Mouse (Mus musculus) MEL (cell line): ENCODE measurements around the gene Elmsan1. TPM values are rescaled to one million over a fixed set of nuclear protein-coding genes. Genes with fewer than 3 reads are reported as not detected.

Experiments
- DNase-seq: peaks from one replicate; pipeline ENCODE4 v3.0.0; 2011; ENCODE audit warnings: low read depth, low spot score
- H3K27ac ChIP-seq: 2 replicates; pipeline ENCODE4 v1.5.1; 2012; ENCODE audit warnings: low read depth, mild to moderate bottlenecking, control low read depth, low read length, moderate library complexity; ENCODE audit not compliant: control insufficient read depth
- H3K27me3 ChIP-seq, 2 experiments: fragments of 150-350 bp in 1 of 2; sonication (generic) in 1 of 2; 2 replicates each; pipeline ENCODE4 v1.6.1; 2012; ENCODE audit warnings: low read length in 2 of 2, mild to moderate bottlenecking in 2 of 2, improper control_type of control experiment in 1 of 2, moderate library complexity in 1 of 2; ENCODE audit not compliant: insufficient read depth in 2 of 2, control insufficient read depth in 1 of 2
- H3K36me3 ChIP-seq, 2 experiments: 2 replicates each; pipeline ENCODE4 v1.6.1; 2012 to 2014; ENCODE audit warnings: low read length in 2 of 2, improper control_type of control experiment in 1 of 2, inconsistent platforms in 1 of 2, mild to moderate bottlenecking in 1 of 2; ENCODE audit not compliant: insufficient read depth in 2 of 2, control insufficient read depth in 1 of 2
- H3K4me1 ChIP-seq, 2 experiments: fragments of 150-350 bp in 1 of 2; sonication (generic) in 1 of 2; 2 replicates each; pipeline ENCODE4 v1.6.1; 2012; ENCODE audit warnings: low read length in 2 of 2, improper control_type of control experiment in 1 of 2, mild to moderate bottlenecking in 1 of 2; ENCODE audit not compliant: insufficient read depth in 2 of 2, control insufficient read depth in 1 of 2
- H3K4me3 ChIP-seq, 2 experiments: fragments of 150-350 bp in 1 of 2; sonication (generic) in 1 of 2; 2 replicates each; pipeline ENCODE4 v1.5.1; 2012; ENCODE audit warnings: low read depth in 2 of 2, low read length in 2 of 2, mild to moderate bottlenecking in 2 of 2, moderate library complexity in 2 of 2, control low read depth in 1 of 2, improper control_type of control experiment in 1 of 2; ENCODE audit not compliant: control insufficient read depth in 1 of 2, insufficient read depth in 1 of 2
- H3K79me2 ChIP-seq: 2 replicates; pipeline ENCODE4 v1.6.1; 2012; ENCODE audit warnings: mild to moderate bottlenecking, low read length, moderate library complexity; ENCODE audit not compliant: control insufficient read depth, poor library complexity, insufficient read depth
- H3K9ac ChIP-seq: 2 replicates; pipeline ENCODE4 v1.6.1; 2012; ENCODE audit warnings: low read depth, mild to moderate bottlenecking, control low read depth, low read length, moderate library complexity; ENCODE audit not compliant: control insufficient read depth, poor library complexity, severe bottlenecking
- H3K9me3 ChIP-seq: fragments of 150-350 bp; sonication (generic); replicated peaks from 2 replicates; pipeline ENCODE4 v1.6.1; 2012; ENCODE audit warnings: mild to moderate bottlenecking, low read length, improper control_type of control experiment, moderate library complexity; ENCODE audit not compliant: insufficient read depth
- CHD1 ChIP-seq: IDR thresholded peaks from 2 replicates; pipeline ENCODE4 v1.6.1; 2012; ENCODE audit warnings: low read depth, mild to moderate bottlenecking, inconsistent platforms, low read length, improper control_type of control experiment
- CHD2 ChIP-seq: IDR thresholded peaks from 2 replicates; pipeline ENCODE4 v1.6.1; 2011; ENCODE audit warnings: low read length, improper control_type of control experiment
- CTCF ChIP-seq, 3 experiments: IDR thresholded peaks in 2 of 3; conservative IDR thresholded peaks in 1 of 3; 2 replicates each; pipeline ENCODE4 v1.5.1; 2011 to 2012; ENCODE audit warnings: low read length in 3 of 3, low read depth in 2 of 3, mild to moderate bottlenecking in 2 of 3, improper control_type of control experiment in 1 of 3, inconsistent platforms in 1 of 3, mixed read lengths in 1 of 3, moderate library complexity in 1 of 3; ENCODE audit not compliant: control insufficient read depth in 1 of 3, insufficient read depth in 1 of 3, poor library complexity in 1 of 3, severe bottlenecking in 1 of 3
- E2F4 ChIP-seq: IDR thresholded peaks from 2 replicates; pipeline ENCODE4 v1.6.1; 2011; ENCODE audit warnings: low read depth, low read length, improper control_type of control experiment, borderline replicate concordance
- ELF1 ChIP-seq: IDR thresholded peaks from 2 replicates; pipeline ENCODE4 v1.6.1; 2014; ENCODE audit warnings: low read depth, mild to moderate bottlenecking, inconsistent platforms, low read length, improper control_type of control experiment, moderate library complexity
- ETS1 ChIP-seq: IDR thresholded peaks from 2 replicates; pipeline ENCODE4 v1.6.1; 2012; ENCODE audit warnings: low read depth, mild to moderate bottlenecking, inconsistent platforms, low read length, improper control_type of control experiment, moderate library complexity
- GABPA ChIP-seq: IDR thresholded peaks from 2 replicates; pipeline ENCODE4 v1.6.1; 2012; ENCODE audit warnings: low read depth, mild to moderate bottlenecking, inconsistent platforms, low read length, improper control_type of control experiment, moderate library complexity
- GATA1 ChIP-seq: IDR thresholded peaks from 2 replicates; pipeline ENCODE4 v1.6.1; 2011; ENCODE audit warnings: low read depth, low read length, improper control_type of control experiment
- HCFC1 ChIP-seq: IDR thresholded peaks from 2 replicates; pipeline ENCODE4 v1.6.1; 2012; ENCODE audit warnings: low read depth, mild to moderate bottlenecking, inconsistent platforms, low read length, improper control_type of control experiment, moderate library complexity
- KAT2A ChIP-seq: conservative IDR thresholded peaks from 2 replicates; pipeline ENCODE4 v1.6.1; 2012; ENCODE audit warnings: low read depth, low read length, improper control_type of control experiment, inconsistent platforms
- MAFK ChIP-seq: IDR thresholded peaks from 2 replicates; pipeline ENCODE4 v1.6.1; 2011; ENCODE audit warnings: low read depth, mild to moderate bottlenecking, low read length, improper control_type of control experiment, borderline replicate concordance
- MAX ChIP-seq: IDR thresholded peaks from 2 replicates; pipeline ENCODE4 v1.6.1; 2011; ENCODE audit warnings: low read length, improper control_type of control experiment
- MAZ ChIP-seq: IDR thresholded peaks from 2 replicates; pipeline ENCODE4 v1.6.1; 2012; ENCODE audit warnings: low read depth, mild to moderate bottlenecking, inconsistent platforms, low read length, improper control_type of control experiment
- MEF2A ChIP-seq: IDR thresholded peaks from 2 replicates; pipeline ENCODE4 v1.6.1; 2014; ENCODE audit warnings: low read depth, mild to moderate bottlenecking, inconsistent platforms, low read length, improper control_type of control experiment; ENCODE audit not compliant: poor library complexity, insufficient replicate concordance, severe bottlenecking; ENCODE audit errors: extremely low read depth
- MXI1 ChIP-seq: IDR thresholded peaks from 2 replicates; pipeline ENCODE4 v1.6.1; 2011; ENCODE audit warnings: mild to moderate bottlenecking, low read depth, low read length, improper control_type of control experiment
- MYB ChIP-seq: IDR thresholded peaks from 2 replicates; pipeline ENCODE4 v1.6.1; 2011; ENCODE audit warnings: mild to moderate bottlenecking, low read depth, low read length, improper control_type of control experiment
- MYC ChIP-seq: IDR thresholded peaks from 2 replicates; pipeline ENCODE4 v1.6.1; 2011; ENCODE audit warnings: low read depth, mild to moderate bottlenecking, low read length, improper control_type of control experiment, moderate library complexity
- NELFE ChIP-seq: IDR thresholded peaks from 2 replicates; pipeline ENCODE4 v1.6.1; 2011; ENCODE audit warnings: low read depth, low read length, improper control_type of control experiment
- NRF1 ChIP-seq: IDR thresholded peaks from 2 replicates; pipeline ENCODE4 v1.6.1; 2014; ENCODE audit warnings: low read depth, mild to moderate bottlenecking, inconsistent platforms, low read length, improper control_type of control experiment, moderate library complexity; ENCODE audit not compliant: poor library complexity, insufficient read depth, severe bottlenecking
- POLR2A ChIP-seq, 2 experiments: IDR thresholded peaks; 2 replicates each; pipeline ENCODE4 v1.6.1; 2011 to 2012; ENCODE audit warnings: low read length in 2 of 2, mild to moderate bottlenecking in 2 of 2, control low read depth in 1 of 2, improper control_type of control experiment in 1 of 2, low read depth in 1 of 2, moderate library complexity in 1 of 2; ENCODE audit not compliant: control insufficient read depth in 1 of 2, insufficient read depth in 1 of 2, poor library complexity in 1 of 2
- POLR2AphosphoS2 ChIP-seq: IDR thresholded peaks from 2 replicates; pipeline ENCODE4 v1.6.1; 2011; ENCODE audit warnings: low read length, improper control_type of control experiment
- RAD21 ChIP-seq: IDR thresholded peaks from 2 replicates; pipeline ENCODE4 v1.6.1; 2011; ENCODE audit warnings: mild to moderate bottlenecking, low read depth, low read length, improper control_type of control experiment
- RCOR1 ChIP-seq: IDR thresholded peaks from 2 replicates; pipeline ENCODE4 v1.6.1; 2012; ENCODE audit warnings: low read depth, mild to moderate bottlenecking, inconsistent platforms, low read length, improper control_type of control experiment
- SIN3A ChIP-seq: IDR thresholded peaks from 2 replicates; pipeline ENCODE4 v1.6.1; 2012; ENCODE audit warnings: low read length, improper control_type of control experiment, inconsistent platforms
- SMC3 ChIP-seq: IDR thresholded peaks from 2 replicates; pipeline ENCODE4 v1.6.1; 2011; ENCODE audit warnings: low read depth, low read length, improper control_type of control experiment
- TBP ChIP-seq: IDR thresholded peaks from 2 replicates; pipeline ENCODE4 v1.8.0; 2011; ENCODE audit warnings: low read depth, low read length, improper control_type of control experiment
- TCF12 ChIP-seq: IDR thresholded peaks from 2 replicates; pipeline ENCODE4 v1.6.1; 2014; ENCODE audit warnings: low read depth, mild to moderate bottlenecking, inconsistent platforms, low read length, improper control_type of control experiment, moderate library complexity
- USF2 ChIP-seq, 2 experiments: IDR thresholded peaks; 2 replicates each; pipeline ENCODE4 v1.6.1; 2011 to 2012; ENCODE audit warnings: improper control_type of control experiment in 2 of 2, low read length in 2 of 2, borderline replicate concordance in 1 of 2, inconsistent platforms in 1 of 2, low read depth in 1 of 2, mild to moderate bottlenecking in 1 of 2; ENCODE audit not compliant: insufficient read depth in 1 of 2
- ZC3H11A ChIP-seq: IDR thresholded peaks from 2 replicates; pipeline ENCODE4 v1.6.1; 2012; ENCODE audit warnings: low read depth, mild to moderate bottlenecking, inconsistent platforms, low read length, improper control_type of control experiment
- ZKSCAN1 ChIP-seq: IDR thresholded peaks from 2 replicates; pipeline ENCODE4 v1.6.1; 2012; ENCODE audit warnings: low read depth, mild to moderate bottlenecking, inconsistent platforms, low read length, improper control_type of control experiment, moderate library complexity
- ZMIZ1 ChIP-seq: IDR thresholded peaks from 2 replicates; pipeline ENCODE4 v1.6.1; 2012; ENCODE audit warnings: low read depth, mild to moderate bottlenecking, inconsistent platforms, low read length, improper control_type of control experiment, moderate library complexity
- ZNF384 ChIP-seq: IDR thresholded peaks from 2 replicates; pipeline ENCODE4 v1.6.1; 2012; ENCODE audit warnings: low read depth, mild to moderate bottlenecking, inconsistent platforms, low read length, improper control_type of control experiment
- polyA plus RNA-seq, 2 experiments: library from polyadenylated mRNA; stranded (reverse) in 1 of 2; unstranded in 1 of 2; fragments of >175 nt in 1 of 2; fragments of >200 nt in 1 of 2; gene quantifications; 2 replicates each; pipeline versions ENCODE4 v1.2.1 to v1.2.4; 2012; ENCODE audit warnings: low replicate concordance in 2 of 2, low read depth in 1 of 2; ENCODE audit not compliant: insufficient read length in 2 of 2, insufficient read depth in 1 of 2, missing spikeins in 1 of 2
- total RNA-seq: library from RNA; depleted of rRNA; stranded (reverse); fragments of 300-350 nt; gene quantifications from 2 replicates; pipeline ENCODE4 v1.2.3, GENCODE M21; 2012

Elmsan1 gene
- total and polyA plus RNA-seq, 3 experiments: 7.7 to 25.3 TPM; not detected in 1

DNA sequence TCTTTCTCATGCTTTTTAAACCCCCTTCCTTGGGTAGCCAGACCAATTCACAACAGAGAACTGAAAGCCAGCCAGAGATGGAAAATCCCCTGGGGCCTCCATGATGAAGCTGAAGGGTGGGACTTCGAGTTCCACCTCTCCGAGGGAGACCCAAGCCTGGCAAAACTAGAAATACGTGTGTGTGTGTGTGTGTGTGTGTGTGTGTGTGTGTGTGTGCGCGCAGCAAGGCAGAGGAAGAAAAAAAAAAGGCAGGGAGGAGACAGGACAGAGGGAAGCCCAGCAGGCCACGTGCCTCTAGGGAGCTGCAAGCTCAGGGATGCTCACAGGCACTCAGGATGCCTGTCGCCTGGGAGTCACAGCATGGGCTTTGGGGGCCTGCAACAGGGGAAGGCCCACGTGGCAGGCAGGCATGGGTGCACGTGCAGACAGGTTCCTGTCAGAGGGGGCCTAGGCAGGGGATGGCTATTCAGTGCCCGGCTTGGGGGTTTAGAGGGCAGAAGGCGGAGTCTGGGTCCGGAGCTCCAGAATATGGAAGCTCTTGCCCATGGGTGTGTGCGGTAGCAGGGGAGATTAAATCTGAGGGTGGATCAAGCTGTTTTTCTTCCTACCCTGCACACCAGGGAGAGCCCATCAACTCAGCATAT is 42.4 kb downstream of the Elmsan1 start (continued):
- TF ChIP-seq POLR2A (IDR thresholded peaks at IDR 0.05; ENCODE audit: control insufficient read depth in 1 of 2, insufficient read depth in 1 of 2, low read depth in 1 of 2, low read length in 2 of 2, poor library complexity in 1 of 2) (peak in 1 of 2 experiments; percentile 39; a peak in 2 of 4 replicates), KAT2A (no peak), MAFK (no peak), ZMIZ1 (no peak; the same call in 1 of the 2 replicates), MAZ (no peak), HCFC1 (0 out of 2 replicates have a peak, but pooled peaks have one; percentile 18), E2F4 (no peak), MAX (peak; percentile 89), ELF1 (no peak), NRF1 (no peak), GATA1 (peak; percentile 30; the same call in 1 of the 2 replicates), RAD21 (no peak), CHD1 (0 out of 2 replicates have a peak, but pooled peaks have one; percentile 2), RCOR1 (no peak), USF2 (IDR thresholded peaks at IDR 0.05; ENCODE audit: borderline replicate concordance in 1 of 2, insufficient read depth in 1 of 2, low read depth in 1 of 2, low read length in 2 of 2) (0 out of 4 replicates have a peak, but pooled peaks of 1 of the 2 experiments have one; percentile 9), TCF12 (peak; percentile 32; the same call in 1 of the 2 replicates), TBP (no peak), ZC3H11A (no peak), ZNF384 (peak; percentile 72), MXI1 (peak; percentile 94), MYC (peak; percentile 95), CHD2 (no peak), MYB (no peak), GABPA (no peak)

DNA sequence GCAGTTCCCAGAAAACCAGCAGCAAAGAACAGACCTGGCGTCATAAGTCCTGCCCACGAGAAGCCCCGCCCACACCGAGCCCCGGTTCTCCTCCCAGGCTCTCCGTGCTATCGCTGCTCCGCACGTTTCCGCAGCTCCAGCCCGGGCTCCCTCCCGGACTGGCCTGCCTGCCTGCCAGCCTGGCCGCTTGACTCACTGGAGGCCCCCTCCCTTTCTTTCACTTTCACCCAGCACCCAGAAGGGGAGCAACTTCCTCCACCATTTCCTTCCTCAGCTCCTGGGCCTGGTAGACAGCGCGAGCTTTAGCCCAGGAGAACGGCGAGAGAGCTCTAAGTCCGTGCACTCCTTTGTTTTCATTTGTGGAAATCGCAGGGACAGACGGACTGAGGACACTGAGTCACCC is 43.0 kb downstream of the Elmsan1 start:
- Histone ChIP-seq H3K9ac (peak overlapping the region; percentile 66), H3K9me3 (no peaks in the 10 kb centered on the region), H3K27me3 (no peaks in the 10 kb centered on the region), H3K4me1 (peaks cover 42 to 52% of the 10 kb centered on the region in 2 experiments), H3K27ac (peak overlapping the region; percentile 96), H3K4me3 (peak overlapping the region; percentile 40 to 41), H3K79me2 (peaks cover 77% of the 10 kb centered on the region), H3K36me3 (peaks cover 8 to 53% of the 10 kb centered on the region in 2 experiments; a peak in 3 of 4 replicates)
- peak; percentile 96 for DNase-seq
- TF ChIP-seq CHD2 (no peak), ZKSCAN1 (no peak), POLR2A (IDR thresholded peaks at IDR 0.05; ENCODE audit: control insufficient read depth in 1 of 2, insufficient read depth in 1 of 2, low read depth in 1 of 2, low read length in 2 of 2, poor library complexity in 1 of 2) (peak in 1 of 2 experiments; percentile 50; a peak in 2 of 4 replicates), MEF2A (0 out of 2 replicates have a peak, but pooled peaks have one; percentile 47), CTCF (IDR thresholded peaks at IDR 0.05 in 2 of 3, conservative IDR thresholded peaks at IDR 0.05 in 1 of 3; ENCODE audit: control insufficient read depth in 1 of 3, insufficient read depth in 1 of 3, low read depth in 2 of 3, low read length in 3 of 3, poor library complexity in 1 of 3, severe bottlenecking in 1 of 3) (no peak), MYC (0 out of 2 replicates have a peak, but pooled peaks have one; percentile 17), NELFE (peak; percentile 68), CHD1 (no peak), ZNF384 (no peak), SIN3A (peak; percentile 44), USF2 (IDR thresholded peaks at IDR 0.05; ENCODE audit: borderline replicate concordance in 1 of 2, insufficient read depth in 1 of 2, low read depth in 1 of 2, low read length in 2 of 2) (no peak), TCF12 (peak; percentile 92), KAT2A (no peak), SMC3 (peak; percentile 16; the same call in 1 of the 2 replicates), POLR2AphosphoS2 (peak; percentile 83), MAFK (no peak), GATA1 (peak; percentile 76), ETS1 (peak; percentile 73), HCFC1 (peak; percentile 66)
